ENCODE assay signal across 28 mouse cellular contexts in genomic region chr6:14924976-14925489, GRCm38 (mm10). TPM values are rescaled to one million over a fixed set of nuclear protein-coding genes. Genes with fewer than 3 reads are reported as not detected.
DNase-seq lines count a peak whose midpoint lies in the region; ATAC-seq and TF ChIP-seq lines count a peak whose summit lies in the region.
"Had no signal": no experiment of that assay in that cellular context is flagged by ENCODE, and none has a peak within 500 bp of the region (broad histone marks: within the 10 kb centered on the region; RNA-seq: fewer than 3 reads in every experiment).

No protein-coding gene starts in this region.

- no peak for TF ChIP-seq EP300 in CH12.LX (IDR thresholded peaks at IDR 0.05; ENCODE audit: low read length)

- H3K4me2 ChIP-seq in forebrain, embryonic 15.5 days (replicated peaks): no peak overlapping the region
- H3K4me2 ChIP-seq in forebrain, embryonic 12.5 days: no peak overlapping the region
- H3K4me2 ChIP-seq in CH12.LX (ENCODE audit: insufficient read depth, low read depth, poor library complexity, severe bottlenecking): no peak overlapping the region
- H3K4me2 ChIP-seq in forebrain, postnatal 0 days (ENCODE audit: low read depth): no peak overlapping the region
- H3K4me2 ChIP-seq: embryonic facial prominence, embryonic 13.5 days; heart, embryonic 11.5 days; hindbrain, embryonic 12.5 days; hindbrain, embryonic 15.5 days had no signal

- DNase-seq in CH12.LX (ENCODE audit: extremely low read depth): peak; percentile 0
- DNase-seq in brain, adult 2 months (ENCODE audit: low read depth, low spot score): peak; percentile 67
- DNase-seq in forebrain, postnatal 0 days: peak; percentile 41
- DNase-seq in kidney, adult 18-20 months: no peak
- no peak for DNase-seq in kidney, postnatal 14 days
- DNase-seq: adrenal gland, adult 8-10 months; adrenal gland, postnatal 36 days; cerebellum, adult 11-12 months; cerebellum, adult 8-10 months; cerebellum, postnatal 10 days; cerebellum, postnatal 36 days; embryo, embryonic 11 days; gastrocnemius, postnatal 14 days; heart, adult 11 months; kidney, adult 8-10 months had no signal

- ATAC-seq in forebrain, embryonic 15.5 days (replicated peaks): 0 out of 2 replicates have a peak, but pooled peaks have one; percentile 48
- ATAC-seq in forebrain, embryonic 12.5 days (ENCODE audit: low FRiP score): no peak
- peak; percentile 34 for ATAC-seq in forebrain, postnatal 0 days
- ATAC-seq: activated CD4-positive, CD25-positive, alpha-beta regulatory T cell, adult 4 months; CD4-positive, CD25-positive, alpha-beta regulatory T cell, adult 4 months; intestine, postnatal 0 days had no signal

- 57% methylated on average over 4 of the region's 4 CpGs for WGBS in forebrain, embryonic 15.5 days
- 86% methylated on average over 4 of the region's 4 CpGs for WGBS in forebrain, embryonic 12.5 days
- 51% methylated on average over 4 of the region's 4 CpGs for WGBS in forebrain, postnatal 0 days

- no peak for TF ChIP-seq CTCF in CH12.LX (conservative IDR thresholded peaks at IDR 0.05 in 1 of 2, IDR thresholded peaks at IDR 0.05 in 1 of 2; ENCODE audit: low read depth in 2 of 2, low read length in 2 of 2)
- no peak for TF ChIP-seq CTCF in forebrain, postnatal 0 days (IDR thresholded peaks at IDR 0.05; ENCODE audit: low read depth)

- no peaks in the 10 kb centered on the region for H3K4me1 ChIP-seq in forebrain, embryonic 15.5 days
- no peaks in the 10 kb centered on the region for H3K4me1 ChIP-seq in forebrain, embryonic 12.5 days
- peaks cover 0 to 11% of the 10 kb centered on the region in 2 experiments; a peak in 2 of 4 replicates for H3K4me1 ChIP-seq in CH12.LX (ENCODE audit: control insufficient read depth in 1 of 2, insufficient read depth in 2 of 2)
- no peaks in the 10 kb centered on the region for H3K4me1 ChIP-seq in forebrain, postnatal 0 days (ENCODE audit: insufficient read depth)
- H3K4me1 ChIP-seq: embryonic facial prominence, embryonic 10.5 days; embryonic facial prominence, embryonic 13.5 days; hindbrain, embryonic 12.5 days; hindbrain, embryonic 15.5 days had no signal

- H3K79me2 ChIP-seq in CH12.LX (replicated peaks; ENCODE audit: control insufficient read depth, extremely low read depth, insufficient read depth, poor library complexity, severe bottlenecking): no peaks in the 10 kb centered on the region

- TF ChIP-seq RAD21 in CH12.LX (IDR thresholded peaks at IDR 0.05; ENCODE audit: low read depth, low read length): no peak

- H3K9me3 ChIP-seq in forebrain, embryonic 15.5 days: no peaks in the 10 kb centered on the region
- no peaks in the 10 kb centered on the region for H3K9me3 ChIP-seq in forebrain, embryonic 12.5 days
- no peaks in the 10 kb centered on the region for H3K9me3 ChIP-seq in CH12.LX (replicated peaks; ENCODE audit: low read length)
- H3K9me3 ChIP-seq in forebrain, postnatal 0 days (ENCODE audit: low read length): no peaks in the 10 kb centered on the region
- H3K9me3 ChIP-seq: embryonic facial prominence, embryonic 10.5 days; embryonic facial prominence, embryonic 13.5 days; hindbrain, embryonic 12.5 days; hindbrain, embryonic 15.5 days had no signal

- dilution Hi-C loops in CH12.LX (cut with MboI; ENCODE audit: extremely low pct_ligation_motif_present, extremely low pct_unique_long_range_greater_than_20kb, low sequenced_read_pairs): no loop called here

- H3K36me3 ChIP-seq in forebrain, embryonic 15.5 days: no peaks in the 10 kb centered on the region
- no peaks in the 10 kb centered on the region for H3K36me3 ChIP-seq in forebrain, embryonic 12.5 days (replicated peaks)
- no peaks in the 10 kb centered on the region for H3K36me3 ChIP-seq in CH12.LX (replicated peaks in 1 of 2; ENCODE audit: control insufficient read depth in 1 of 2, insufficient read depth in 1 of 2, low read length in 1 of 2)
- H3K36me3 ChIP-seq in forebrain, postnatal 0 days (ENCODE audit: insufficient read depth): no peaks in the 10 kb centered on the region
- H3K36me3 ChIP-seq: embryonic facial prominence, embryonic 13.5 days; hindbrain, embryonic 12.5 days; hindbrain, embryonic 15.5 days had no signal

- no peak for TF ChIP-seq POLR2A in CH12.LX (IDR thresholded peaks at IDR 0.05; ENCODE audit: low read depth, low read length)

- no peak overlapping the region for H3K4me3 ChIP-seq in forebrain, embryonic 15.5 days
- H3K4me3 ChIP-seq in forebrain, embryonic 12.5 days (replicated peaks): no peak overlapping the region
- H3K4me3 ChIP-seq in CH12.LX (replicated peaks in 1 of 3; ENCODE audit: low read depth in 2 of 3, low read length in 2 of 3, poor library complexity in 1 of 3): no peak overlapping the region
- no peak overlapping the region for H3K4me3 ChIP-seq in forebrain, postnatal 0 days (ENCODE audit: low read depth, low read length)
- H3K4me3 ChIP-seq: embryonic facial prominence, embryonic 10.5 days; embryonic facial prominence, embryonic 13.5 days; erythroblast, embryonic 14.5 days; hindbrain, embryonic 12.5 days; hindbrain, embryonic 15.5 days had no signal

- H3K27me3 ChIP-seq in forebrain, embryonic 15.5 days: no peaks in the 10 kb centered on the region
- no peaks in the 10 kb centered on the region for H3K27me3 ChIP-seq in forebrain, embryonic 12.5 days
- H3K27me3 ChIP-seq in CH12.LX (replicated peaks): no peaks in the 10 kb centered on the region
- no peaks in the 10 kb centered on the region for H3K27me3 ChIP-seq in forebrain, postnatal 0 days (ENCODE audit: insufficient read depth, low read length)
- H3K27me3 ChIP-seq: embryonic facial prominence, embryonic 13.5 days; hindbrain, embryonic 12.5 days; hindbrain, embryonic 15.5 days had no signal

- in situ Hi-C loops in CH12.LX (cut with MboI; ENCODE audit: low pct_ligation_motif_present, low pct_unique_long_range_greater_than_20kb, low sequenced_read_pairs): no loop called here

- H3K9ac ChIP-seq in forebrain, embryonic 15.5 days (replicated peaks): no peak overlapping the region
- no peak overlapping the region for H3K9ac ChIP-seq in forebrain, embryonic 12.5 days
- no peak overlapping the region for H3K9ac ChIP-seq in CH12.LX (ENCODE audit: insufficient read depth, low read depth)
- H3K9ac ChIP-seq in forebrain, postnatal 0 days: no peak overlapping the region
- H3K9ac ChIP-seq: embryonic facial prominence, embryonic 13.5 days; hindbrain, embryonic 12.5 days; hindbrain, embryonic 15.5 days had no signal

- no peak overlapping the region for H3K27ac ChIP-seq in forebrain, embryonic 15.5 days (replicated peaks)
- no peak overlapping the region for H3K27ac ChIP-seq in forebrain, embryonic 12.5 days
- no peak overlapping the region for H3K27ac ChIP-seq in CH12.LX (ENCODE audit: insufficient read depth, low read depth)
- no peak overlapping the region for H3K27ac ChIP-seq in forebrain, postnatal 0 days (ENCODE audit: low read depth, low read length)
- H3K27ac ChIP-seq: embryonic facial prominence, embryonic 10.5 days; embryonic facial prominence, embryonic 13.5 days; hindbrain, embryonic 12.5 days; hindbrain, embryonic 15.5 days had no signal

TF ChIP-seq in CH12.LX, 34 proteins besides CTCF, POLR2A, EP300 and RAD21:
- no peak for TF ChIP-seq ETS1 (conservative IDR thresholded peaks at IDR 0.05; ENCODE audit: low read depth, low read length)
- no peak for TF ChIP-seq JUND (conservative IDR thresholded peaks at IDR 0.05; ENCODE audit: low read depth, low read length)
- no peak for TF ChIP-seq CHD1 (IDR thresholded peaks at IDR 0.05; ENCODE audit: low read depth, low read length)
- TF ChIP-seq PAX5 (IDR thresholded peaks at IDR 0.05; ENCODE audit: low read length): no peak
- TF ChIP-seq MYC (IDR thresholded peaks at IDR 0.05; ENCODE audit: low read depth, low read length): no peak
- no peak for TF ChIP-seq MEF2A (IDR thresholded peaks at IDR 0.05; ENCODE audit: borderline replicate concordance, low read depth, low read length)
- no peak for TF ChIP-seq NRF1 (IDR thresholded peaks at IDR 0.05; ENCODE audit: low read depth, low read length)
- no peak for TF ChIP-seq MAX (IDR thresholded peaks at IDR 0.05; ENCODE audit: low read length)
- TF ChIP-seq POLR2AphosphoS2 (IDR thresholded peaks at IDR 0.05; ENCODE audit: low read depth, low read length): no peak
- no peak for TF ChIP-seq ELF1 (IDR thresholded peaks at IDR 0.05; ENCODE audit: low read depth, low read length)
- TF ChIP-seq UBTF (IDR thresholded peaks at IDR 0.05; ENCODE audit: low read depth, low read length): no peak
- TF ChIP-seq ZC3H11A (IDR thresholded peaks at IDR 0.05; ENCODE audit: low read depth, low read length): no peak
- TF ChIP-seq KAT2A (IDR thresholded peaks at IDR 0.05; ENCODE audit: insufficient replicate concordance, low read length): no peak
- TF ChIP-seq HCFC1 (IDR thresholded peaks at IDR 0.05; ENCODE audit: low read depth, low read length): no peak
- TF ChIP-seq SMC3 (IDR thresholded peaks at IDR 0.05; ENCODE audit: low read depth, low read length): no peak
TF ChIP-seq in CH12.LX: peak in this region for 0.

RNA-seq across cellular contexts. Expression of gene Foxp2, which starts 23.9 kb away (rescaled TPM):
- polyA plus RNA-seq in forebrain, embryonic 15.5 days (2015; fragmentation: Nextera tagmentation; extraction: Ambion mirVana): 38.4 and 43.4 TPM in 2 replicates
- polyA plus RNA-seq in forebrain, embryonic 12.5 days (2016; fragmentation: Nextera tagmentation; extraction: Ambion mirVana): 30.2 and 32.3 TPM in 2 replicates
- total RNA-seq in CH12.LX (2012; rRNA removed): not detected in 2 replicates
- total RNA-seq in CH12.LX (2014; rRNA removed): not detected in 2 replicates
- polyA plus RNA-seq in CH12.LX (2012; ENCODE audit: insufficient read length, low read depth): 0.35 TPM in 1 of 2 replicates, not detected in the other
- total RNA-seq in forebrain, postnatal 0 days (2014; rRNA removed): 39.6 and 50.8 TPM in 2 replicates
- 18.3 and 37.2 TPM in 2 replicates for polyA plus RNA-seq in forebrain, postnatal 0 days (2015; fragmentation: Nextera tagmentation; extraction: Ambion mirVana)
- total RNA-seq: hematopoietic stem cell, adult 5-6 weeks had no signal
- polyA plus RNA-seq: C2C12 had no signal

Comparison
In these comparisons a context has a peak if more than half of its experiments do, and no peak if none do; other contexts are left out.
1. DNase-seq: peak in CH12.LX (single experiment), brain, adult 2 months (single experiment) and forebrain, postnatal 0 days (single experiment); none in kidney, adult 18-20 months (single experiment) and kidney, postnatal 14 days (single experiment).
2. RNA of gene Foxp2, which starts 23.9 kb away (polyA plus RNA-seq): 38.4 to 43.4 TPM in forebrain, embryonic 15.5 days, 18.3 to 37.2 TPM in forebrain, postnatal 0 days and 30.2 to 32.3 TPM in forebrain, embryonic 12.5 days; 0.35 TPM in CH12.LX; every median in the first group is over 10 times any median in the second.